Mouse (Mus musculus) liver, adult 2 months (tissue): ENCODE measurements around the gene Pcyox1.
"Not testable (repeated sequence)": the region's sequence is repeated elsewhere in the genome, so short reads cannot be mapped to it uniquely, and the experiment has no call there.

Experiments
- CTCF ChIP-seq: fragments of 200-500 bp; IDR thresholded peaks from 2 replicates; pipeline ENCODE4 v1.5.1; 2011; ENCODE audit warnings: low read depth, low read length, control low read depth
- POLR2A ChIP-seq: fragments of 200-500 bp; IDR thresholded peaks from 2 replicates; pipeline ENCODE4 v1.6.1; 2011; ENCODE audit warnings: low read length, control low read depth; ENCODE audit not compliant: insufficient read depth; ENCODE audit errors: extremely low read depth

DNA sequence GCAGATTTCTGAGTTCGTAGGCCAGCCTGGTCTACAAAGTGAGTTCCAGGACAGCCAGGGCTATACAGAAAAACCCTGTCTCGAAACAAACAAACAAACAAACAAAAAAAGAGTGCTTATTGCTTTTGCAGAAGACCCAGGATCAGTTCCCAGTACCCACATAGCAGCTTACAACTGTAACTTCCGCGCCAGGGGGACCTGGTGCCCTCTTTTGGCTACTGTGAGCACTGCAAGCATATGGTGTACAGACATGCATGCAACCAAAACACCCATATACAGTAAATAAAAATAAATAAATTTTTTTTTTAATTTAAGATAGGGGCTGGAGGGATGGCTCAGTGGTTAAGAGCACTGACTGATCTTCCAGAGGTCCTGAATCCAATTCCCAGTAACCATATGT is 60.6 kb downstream of the Pcyox1 start:
- not testable (repeated sequence) for TF ChIP-seq POLR2A, CTCF
